Mouse (Mus musculus) kidney, adult 2 months (tissue): Measurements from ENCODE around the gene Rnh1. TPM values are rescaled to one million over a fixed set of nuclear protein-coding genes. Genes with fewer than 3 reads are reported as not detected.

Experiments used
- DNase-seq: peaks from one replicate; pipeline ENCODE4 v3.0.0; 2021
- H3K27ac ChIP-seq: fragments of 200-500 bp; 2 replicates; pipeline ENCODE4 v1.5.1; 2012; ENCODE audit warnings: low read depth, low read length, control low read depth, inconsistent platforms; ENCODE audit not compliant: insufficient read depth
- H3K27me3 ChIP-seq: fragments of 200-500 bp; replicated peaks from 2 replicates; pipeline ENCODE4 v1.6.1; 2012; ENCODE audit warnings: mild to moderate bottlenecking, moderate library complexity, low read length, inconsistent platforms; ENCODE audit not compliant: control insufficient read depth, insufficient read depth
- H3K36me3 ChIP-seq: fragments of 200-500 bp; 2 replicates; pipeline ENCODE4 v1.6.1; 2012; ENCODE audit warnings: mild to moderate bottlenecking, moderate library complexity, low read length, inconsistent platforms; ENCODE audit not compliant: control insufficient read depth, insufficient read depth
- H3K4me1 ChIP-seq: fragments of 200-500 bp; 2 replicates; pipeline ENCODE4 v1.6.1; 2011; ENCODE audit warnings: low read length; ENCODE audit not compliant: control insufficient read depth, insufficient read depth
- H3K4me3 ChIP-seq: fragments of 200-500 bp; 2 replicates; pipeline ENCODE4 v1.5.1; 2011; ENCODE audit warnings: mild to moderate bottlenecking, low read depth, low read length, control low read depth; ENCODE audit not compliant: insufficient read depth
- CTCF ChIP-seq: fragments of 200-500 bp; conservative IDR thresholded peaks from 2 replicates; pipeline ENCODE4 v1.5.1; 2011; ENCODE audit warnings: low read depth, mild to moderate bottlenecking, control low read depth, low read length, moderate library complexity, mixed read lengths; ENCODE audit not compliant: insufficient read depth, insufficient read length
- POLR2A ChIP-seq: fragments of 200-500 bp; IDR thresholded peaks from one replicate; pipeline ENCODE4 v1.6.1; 2011; ENCODE audit warnings: low read depth, low read length, control low read depth
- WGBS: fragments of 180-500 bp; shearing (Covaris S2); methylation state at CpG from one replicate; pipeline ENCODE4 v1.1.7; 2018; 5-methylcytosine and 5-hydroxymethylcytosine counted together
- polyA plus RNA-seq: library from polyadenylated mRNA; depleted of rRNA; stranded (reverse); fragments of >200 nt; gene quantifications from 2 replicates; pipeline ENCODE4 v1.2.3, GENCODE M21; 2012

Rnh1 gene
- polyA plus RNA-seq, 1 experiment: 190 TPM

DNA sequence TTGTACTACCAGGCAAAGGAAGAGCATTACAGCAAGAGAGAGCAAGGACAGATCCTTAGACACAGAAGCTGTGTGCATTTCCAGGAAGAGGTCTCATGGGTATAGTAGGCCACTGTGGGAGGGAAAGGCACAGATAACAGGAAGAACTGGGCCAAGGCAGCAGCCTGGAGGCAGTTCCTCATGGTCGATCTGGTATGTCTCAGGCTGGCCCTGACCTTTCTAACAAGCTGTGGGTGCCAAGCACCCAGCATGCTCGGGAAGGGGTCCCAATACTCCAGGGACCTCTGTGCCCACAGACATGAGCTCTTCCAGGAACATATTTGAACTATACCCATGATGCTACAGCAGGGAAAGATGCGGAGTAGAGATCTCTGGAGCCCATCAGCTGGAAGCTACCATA, 31.9 kb upstream of the Rnh1 start:
- Histone ChIP-seq H3K27ac (no peak overlapping the region), H3K27me3 (no peaks in the 10 kb centered on the region), H3K4me3 (no peak overlapping the region), H3K4me1 (no peaks in the 10 kb centered on the region), H3K36me3 (no peaks in the 10 kb centered on the region)
- WGBS: 72% methylated on average over 3 of the region's 3 CpGs
- TF ChIP-seq CTCF (no peak), POLR2A (no peak)
- DNase-seq: no peak

DNA sequence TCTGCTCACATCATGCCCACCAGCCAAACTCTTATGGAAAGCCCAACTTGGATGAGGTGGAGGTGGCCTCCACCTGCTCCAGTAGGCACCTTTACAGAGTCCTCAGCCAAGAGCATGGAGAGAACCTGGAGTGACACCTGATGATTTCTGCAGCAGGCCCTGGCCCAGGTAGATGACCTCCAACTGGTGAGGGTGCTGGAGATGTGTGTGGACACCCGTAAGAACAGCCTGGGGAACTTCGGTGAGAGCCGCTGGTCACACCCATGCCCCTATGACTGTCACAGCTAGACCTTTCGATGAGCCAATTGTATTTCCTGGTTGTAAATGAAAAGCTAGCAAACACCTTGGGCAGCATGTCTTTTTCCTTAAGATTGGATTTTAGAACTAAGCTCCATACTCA, 25.5 kb upstream of the Rnh1 start:
- Histone ChIP-seq H3K4me3 (no peak overlapping the region), H3K36me3 (no peaks in the 10 kb centered on the region), H3K27me3 (no peaks in the 10 kb centered on the region), H3K4me1 (peaks cover 3% of the 10 kb centered on the region; the same call in 1 of the 2 replicates), H3K27ac (no peak overlapping the region)
- TF ChIP-seq POLR2A: no peak
- TF ChIP-seq CTCF: no peak
- no peak for DNase-seq
- 94% methylated on average over 4 of the region's 4 CpGs for WGBS

DNA sequence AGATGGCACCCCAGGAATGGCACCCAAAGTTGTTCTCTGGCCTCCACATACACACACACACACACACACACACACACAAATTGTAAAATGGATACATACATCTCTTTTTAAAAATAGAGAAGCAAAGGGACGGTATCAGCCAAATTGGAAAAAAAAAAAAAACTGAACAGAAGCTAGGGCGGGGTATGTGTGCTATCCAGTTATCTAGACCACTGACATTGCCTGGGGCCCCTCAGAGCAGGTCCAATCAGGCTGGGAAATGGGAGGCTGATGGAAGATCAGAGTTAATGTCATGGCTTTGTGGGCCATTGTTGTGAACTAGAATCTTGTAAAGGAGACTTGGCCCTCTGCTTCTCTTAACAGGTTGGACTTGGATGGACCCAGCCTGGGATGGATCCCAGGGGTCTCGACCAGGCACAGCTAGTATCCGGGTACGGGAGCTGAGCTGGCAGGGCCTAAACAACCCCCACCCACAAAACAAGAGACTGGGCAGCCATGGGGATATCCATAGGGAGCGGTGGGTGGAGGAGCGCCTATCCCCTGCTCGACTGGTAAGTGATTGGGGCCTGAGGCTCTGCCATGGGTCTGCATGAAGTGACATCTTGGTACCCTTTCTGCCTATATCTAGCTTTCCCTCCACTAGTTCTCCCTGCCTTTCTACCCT, 24.1 kb upstream of the Rnh1 start:
- H3K27me3 ChIP-seq: no peaks in the 10 kb centered on the region
- DNase-seq: no peak
- H3K4me1 ChIP-seq: peaks cover 8% of the 10 kb centered on the region; the same call in 1 of the 2 replicates
- no peak overlapping the region for H3K27ac ChIP-seq
- WGBS: 98% methylated on average over 8 of the region's 8 CpGs
- H3K4me3 ChIP-seq: no peak overlapping the region
- H3K36me3 ChIP-seq: peaks cover 2% of the 10 kb centered on the region; the same call in 1 of the 2 replicates
- TF ChIP-seq CTCF (no peak), POLR2A (no peak)

DNA sequence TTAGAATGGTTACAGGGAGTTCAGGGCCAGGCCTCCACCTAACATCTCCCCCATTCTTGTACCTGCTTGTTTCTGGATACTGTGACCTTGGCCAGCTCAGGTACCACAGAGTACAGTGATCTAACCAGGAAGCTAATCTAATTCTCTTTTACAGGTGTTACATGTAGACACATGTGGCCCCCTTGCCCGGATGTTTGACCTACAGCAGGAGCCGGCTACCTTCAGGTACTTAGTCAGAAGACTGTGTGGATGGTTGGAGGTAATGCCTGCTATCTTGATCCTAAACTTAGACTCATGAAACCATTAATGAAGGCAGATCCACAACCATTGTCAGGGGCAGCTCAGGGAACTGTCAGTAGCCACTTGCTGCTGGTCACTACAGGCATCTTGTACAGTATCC, 23.1 kb upstream of the Rnh1 start:
- DNase-seq: no peak
- Histone ChIP-seq H3K27me3 (no peaks in the 10 kb centered on the region), H3K4me3 (no peak overlapping the region), H3K4me1 (peaks cover 8% of the 10 kb centered on the region; the same call in 1 of the 2 replicates), H3K27ac (no peak overlapping the region), H3K36me3 (peaks cover 2% of the 10 kb centered on the region; the same call in 1 of the 2 replicates)
- WGBS: 93% methylated on average over 2 of the region's 2 CpGs
- no peak for TF ChIP-seq POLR2A
- no peak for TF ChIP-seq CTCF

DNA sequence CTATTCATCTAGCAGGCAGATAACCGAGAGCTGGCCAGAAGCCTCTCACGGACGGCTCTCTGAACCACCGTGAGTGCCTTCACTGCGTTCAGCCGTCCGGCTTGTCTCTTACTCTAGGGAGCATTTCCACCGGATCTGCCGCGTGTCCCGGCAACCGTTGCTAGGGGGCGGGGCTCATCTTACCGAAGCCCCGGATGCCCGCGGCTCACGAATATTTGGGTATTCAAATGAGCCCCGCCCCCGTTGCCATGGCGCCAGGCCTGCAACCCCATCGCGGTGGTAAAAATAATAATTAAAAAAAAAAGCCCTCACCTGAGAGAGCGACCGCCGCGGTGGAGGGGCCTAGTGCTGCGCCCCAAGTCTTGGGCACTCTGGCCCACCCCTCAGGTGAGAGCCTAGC, 22.2 kb upstream of the Rnh1 start:
- Histone ChIP-seq H3K36me3 (peaks cover 2% of the 10 kb centered on the region; the same call in 1 of the 2 replicates), H3K4me3 (peak overlapping the region; percentile 93), H3K4me1 (peaks cover 8% of the 10 kb centered on the region; the same call in 1 of the 2 replicates), H3K27me3 (no peaks in the 10 kb centered on the region), H3K27ac (peak overlapping the region; percentile 88)
- 1% methylated on average over 28 of the region's 28 CpGs for WGBS
- TF ChIP-seq CTCF (no peak), POLR2A (no peak)
- DNase-seq: peak; percentile 95

DNA sequence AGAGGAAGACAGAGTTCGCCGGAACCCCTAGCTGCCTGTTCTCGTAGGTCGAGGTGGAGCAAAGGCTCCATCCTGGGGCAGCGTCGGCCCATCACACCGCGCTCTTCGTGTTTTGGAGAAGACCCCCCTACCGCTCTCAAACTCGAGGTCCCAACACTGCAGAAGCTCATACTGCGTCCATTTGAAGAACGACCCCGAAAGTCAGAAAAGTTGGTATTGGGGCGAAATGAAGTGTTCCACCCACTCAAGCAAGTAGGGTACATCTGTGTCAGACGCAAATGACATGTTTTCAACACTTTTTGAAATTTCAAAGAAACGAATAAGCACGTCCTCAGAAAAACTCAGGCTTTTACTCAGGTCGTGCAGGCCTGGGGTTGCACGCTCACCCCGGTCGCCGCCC, 21.8 kb upstream of the Rnh1 start:
- Histone ChIP-seq H3K4me3 (peak overlapping the region; percentile 93), H3K27me3 (no peaks in the 10 kb centered on the region), H3K4me1 (peaks cover 8% of the 10 kb centered on the region; the same call in 1 of the 2 replicates), H3K36me3 (peaks cover 2% of the 10 kb centered on the region; the same call in 1 of the 2 replicates), H3K27ac (peak overlapping the region; percentile 88)
- WGBS: under 1% methylated on average over 23 of the region's 23 CpGs
- TF ChIP-seq POLR2A (no peak), CTCF (no peak)
- no peak for DNase-seq

DNA sequence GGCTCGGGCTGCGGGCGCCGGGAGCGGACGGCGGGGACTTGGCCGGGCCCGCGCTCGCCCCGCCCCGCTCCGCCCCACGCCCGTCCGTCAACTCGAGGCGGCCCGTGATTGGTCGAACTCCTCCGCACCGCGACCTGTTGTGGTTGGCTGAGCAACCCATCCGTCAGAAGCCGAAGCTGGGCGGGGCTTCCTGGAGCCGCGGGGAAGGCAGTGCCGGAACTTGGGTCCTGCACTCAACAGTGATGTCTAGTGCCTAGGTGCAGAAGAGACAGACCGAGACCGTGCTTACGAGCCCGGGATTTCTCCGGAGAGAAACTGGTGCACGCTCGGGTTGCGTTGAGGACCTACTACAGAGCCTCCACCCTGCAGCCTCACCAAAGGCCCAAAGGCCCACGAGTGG, 21.3 kb upstream of the Rnh1 start, which contains the start of the genes Hras and Lrrc56:
Gene Hras, minus strand, starts transcription at position 58 of the 400 bp plus-strand sequence.
Gene Lrrc56, plus strand, starts transcription at position 210 of the 400 bp plus-strand sequence.
- Histone ChIP-seq H3K27ac (peak within 1 kb of the TSS; percentile 88), H3K4me3 (peak within 1 kb of the TSS; percentile 93), H3K4me1 (peaks cover 8% of the 10 kb centered on the region; the same call in 1 of the 2 replicates), H3K27me3 (no peaks in the 10 kb centered on the region), H3K36me3 (peaks cover 2% of the 10 kb centered on the region; the same call in 1 of the 2 replicates)
- DNase-seq: peak; percentile 99
- under 1% methylated on average over 38 of the region's 39 CpGs for WGBS
- TF ChIP-seq POLR2A (peak; percentile 95), CTCF (no peak)
